Mouse (Mus musculus) liver, embryonic 11.5 days (tissue): ENCODE measurements around the gene Psap. TPM values are rescaled to one million over a fixed set of nuclear protein-coding genes. Genes with fewer than 3 reads are reported as not detected.

Experiments
- ATAC-seq: fragments of 200-750 bp; cut with Nextera tagmentation; replicated peaks from 2 replicates; pipeline ENCODE4 v1.8.0; 2017; ENCODE audit warnings: moderate number of reproducible peaks, mild to moderate bottlenecking, moderate TSS enrichment, moderate library complexity; ENCODE audit not compliant: low FRiP score
- DNase-seq: peaks from one replicate; pipeline ENCODE4 v3.0.0-alpha.2; 2017; ENCODE audit warnings: low spot score
- H3K27ac ChIP-seq: fragments of 300-500 bp; sonication (generic); 2 replicates; pipeline ENCODE4 v1.5.1; 2014; ENCODE audit warnings: mild to moderate bottlenecking, low read depth, low read length, control low read depth
- H3K27me3 ChIP-seq: fragments of 300-500 bp; sonication (generic); replicated peaks from 2 replicates; pipeline ENCODE4 v1.6.1; 2014; ENCODE audit warnings: low read length, mixed read lengths; ENCODE audit not compliant: control insufficient read depth, insufficient read depth
- H3K36me3 ChIP-seq: fragments of 300-500 bp; sonication (generic); 2 replicates; pipeline ENCODE4 v1.6.1; 2014; ENCODE audit warnings: mild to moderate bottlenecking, low read length, moderate library complexity, mixed read lengths; ENCODE audit not compliant: control insufficient read depth, insufficient read depth
- H3K4me1 ChIP-seq: fragments of 300-500 bp; sonication (generic); replicated peaks from 2 replicates; pipeline ENCODE4 v1.6.1; 2014; ENCODE audit warnings: low read length, mixed read lengths; ENCODE audit not compliant: control insufficient read depth, insufficient read depth
- H3K4me2 ChIP-seq: fragments of 300-500 bp; sonication (generic); 2 replicates; pipeline ENCODE4 v1.6.1; 2014; ENCODE audit warnings: mild to moderate bottlenecking, control low read depth, moderate library complexity
- H3K4me3 ChIP-seq: fragments of 300-500 bp; sonication (generic); 2 replicates; pipeline ENCODE4 v1.5.1; 2014; ENCODE audit warnings: low read depth, low read length, control low read depth
- H3K9ac ChIP-seq: fragments of 300-500 bp; sonication (generic); 2 replicates; pipeline ENCODE4 v1.6.1; 2014; ENCODE audit warnings: low read depth, low read length, control low read depth
- H3K9me3 ChIP-seq: fragments of 300-500 bp; sonication (generic); 2 replicates; pipeline ENCODE4 v1.6.1; 2016; ENCODE audit warnings: low read length, inconsistent platforms, mixed read lengths; ENCODE audit not compliant: control insufficient read depth
- WGBS: fragments of 180-500 bp; shearing (Covaris S2); extraction: QIAGEN DNeasy Blood & Tissue Kit; methylation state at CpG from one replicate; pipeline ENCODE4 v1.1.7; 2014; 5-methylcytosine and 5-hydroxymethylcytosine counted together
- polyA plus RNA-seq: library from polyadenylated mRNA; unstranded; fragments of >200 nt; fragmentation: Nextera tagmentation; extraction: Ambion mirVana; gene quantifications from 2 replicates; pipeline ENCODE4 v1.2.1, GENCODE M21; 2014

The Psap gene
- polyA plus RNA-seq, 1 experiment from 2014 or later, result 59.8 TPM

- Histone ChIP-seq H3K27me3 (no peaks in the 10 kb centered on the region), H3K4me3 (no peak overlapping the region), H3K27ac (no peak overlapping the region), H3K4me1 (peaks cover 15% of the 10 kb centered on the region), H3K9ac (no peak overlapping the region), H3K9me3 (no peaks in the 10 kb centered on the region), H3K4me2 (no peak overlapping the region), H3K36me3 (no peaks in the 10 kb centered on the region)
- 67% methylated on average over 13 of the region's 13 CpGs for WGBS
- no peak for DNase-seq
- 0 out of 2 replicates have a peak, but pooled peaks have one; percentile 35 for ATAC-seq
Measured at GRCm38 (mm10) chr10:60269141-60270064, 8.0 kb upstream of the Psap start.

DNA sequence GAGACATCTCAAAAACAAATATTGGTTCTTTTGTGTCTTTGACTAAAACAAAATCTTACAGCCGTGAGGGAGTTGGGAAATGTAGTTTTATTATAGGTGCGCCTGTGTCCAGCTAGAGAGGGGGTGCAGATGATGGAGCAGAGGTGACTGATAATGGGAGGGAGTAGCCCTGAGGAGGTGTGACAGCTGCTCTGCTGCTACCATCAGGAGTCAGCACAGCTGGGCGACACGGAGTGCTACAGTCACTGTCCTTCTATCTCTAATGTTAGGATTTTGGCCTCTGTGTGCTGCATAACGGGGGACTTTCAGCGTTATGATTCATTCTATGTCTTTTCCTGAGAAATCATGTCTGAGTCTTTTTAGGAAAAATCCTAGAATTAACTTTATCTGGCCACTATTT is 6.4 kb upstream of the Psap start:
- H3K27me3 ChIP-seq, result no peaks in the 10 kb centered on the region
- no peak overlapping the region for H3K4me2 ChIP-seq
- H3K9ac ChIP-seq, result no peak overlapping the region
- no peak overlapping the region for H3K4me3 ChIP-seq
- no peaks in the 10 kb centered on the region for H3K9me3 ChIP-seq
- 53% methylated on average over 6 of the region's 6 CpGs for WGBS
- no peak overlapping the region for H3K27ac ChIP-seq
- ATAC-seq, result no peak
- DNase-seq, result no peak
- no peaks in the 10 kb centered on the region for H3K36me3 ChIP-seq
- H3K4me1 ChIP-seq, result peaks cover 15% of the 10 kb centered on the region

DNA sequence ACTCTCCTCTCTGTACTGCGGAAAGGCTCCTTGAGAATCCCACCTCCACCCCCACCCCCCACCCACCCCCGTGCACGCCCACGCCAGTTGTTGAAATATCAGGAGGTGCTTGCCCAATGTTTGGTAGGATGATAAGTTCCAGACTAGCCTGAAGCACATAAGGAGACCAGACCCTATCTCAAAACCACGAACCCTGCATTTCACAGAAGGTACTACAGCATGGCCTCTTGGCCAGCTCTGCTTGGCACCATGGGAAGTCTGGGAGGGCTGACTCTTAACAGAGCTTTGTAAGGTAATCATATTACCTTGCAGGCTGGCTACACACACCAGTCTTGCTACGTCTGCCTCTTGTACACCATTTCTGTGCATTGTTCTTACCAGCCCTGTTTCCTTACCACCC is 5.2 kb upstream of the Psap start:
- H3K9me3 ChIP-seq, result no peaks in the 10 kb centered on the region
- H3K27me3 ChIP-seq, result no peaks in the 10 kb centered on the region
- no peak for DNase-seq
- H3K4me2 ChIP-seq, result peak overlapping the region; percentile 7
- H3K27ac ChIP-seq, result no peak overlapping the region; the same call in 1 of the 2 replicates
- no peaks in the 10 kb centered on the region for H3K36me3 ChIP-seq
- H3K4me3 ChIP-seq, result no peak overlapping the region
- peak; percentile 64 for ATAC-seq
- H3K4me1 ChIP-seq, result peaks cover 20% of the 10 kb centered on the region
- 22% methylated on average over 6 of the region's 6 CpGs for WGBS
- no peak overlapping the region for H3K9ac ChIP-seq

- Histone ChIP-seq H3K4me1 (peaks cover 21% of the 10 kb centered on the region), H3K36me3 (no peaks in the 10 kb centered on the region), H3K27me3 (no peaks in the 10 kb centered on the region), H3K4me2 (no peak overlapping the region), H3K9ac (no peak overlapping the region), H3K4me3 (no peak overlapping the region), H3K27ac (no peak overlapping the region), H3K9me3 (no peaks in the 10 kb centered on the region)
- ATAC-seq (no peak), DNase-seq (no peak)
- WGBS, result 52% methylated on average over 6 of the region's 6 CpGs
Measured at GRCm38 (mm10) chr10:60273382-60273781, 4.0 kb upstream of the Psap start.

- Histone ChIP-seq H3K4me3 (peak overlapping the region; percentile 60), H3K9me3 (no peaks in the 10 kb centered on the region), H3K27ac (peak overlapping the region; percentile 72; the same call in 1 of the 2 replicates), H3K4me2 (peak overlapping the region; percentile 72), H3K9ac (peak overlapping the region; percentile 79), H3K27me3 (no peaks in the 10 kb centered on the region), H3K36me3 (no peaks in the 10 kb centered on the region), H3K4me1 (peaks cover 27% of the 10 kb centered on the region)
- peak; percentile 71 for ATAC-seq
- DNase-seq, result no peak
- WGBS, result 9% methylated on average over 13 of the region's 13 CpGs
Measured at GRCm38 (mm10) chr10:60278006-60278399, 576 bp downstream of the Psap start.

GRCm38 (mm10) chr10:60278786-60279185 is 1.4 kb downstream of the Psap start:
- Histone ChIP-seq H3K36me3 (no peaks in the 10 kb centered on the region), H3K4me2 (peak overlapping the region; percentile 72), H3K4me1 (peaks cover 29% of the 10 kb centered on the region), H3K4me3 (peak overlapping the region; percentile 60), H3K27ac (no peak overlapping the region), H3K27me3 (no peaks in the 10 kb centered on the region), H3K9me3 (no peaks in the 10 kb centered on the region), H3K9ac (no peak overlapping the region)
- DNase-seq, result no peak
- ATAC-seq, result no peak
- WGBS, result 82% methylated on average over 3 of the region's 3 CpGs

GRCm38 (mm10) chr10:60279290-60279940 is 2.0 kb downstream of the Psap start:
- Histone ChIP-seq H3K27ac (no peak overlapping the region), H3K9ac (no peak overlapping the region), H3K27me3 (no peaks in the 10 kb centered on the region), H3K4me2 (peak overlapping the region; percentile 72), H3K9me3 (no peaks in the 10 kb centered on the region), H3K36me3 (no peaks in the 10 kb centered on the region), H3K4me3 (peak overlapping the region; percentile 21; the same call in 1 of the 2 replicates), H3K4me1 (peaks cover 32% of the 10 kb centered on the region)
- DNase-seq, result no peak
- no peak for ATAC-seq
- 81% methylated on average over 8 of the region's 8 CpGs for WGBS

DNA sequence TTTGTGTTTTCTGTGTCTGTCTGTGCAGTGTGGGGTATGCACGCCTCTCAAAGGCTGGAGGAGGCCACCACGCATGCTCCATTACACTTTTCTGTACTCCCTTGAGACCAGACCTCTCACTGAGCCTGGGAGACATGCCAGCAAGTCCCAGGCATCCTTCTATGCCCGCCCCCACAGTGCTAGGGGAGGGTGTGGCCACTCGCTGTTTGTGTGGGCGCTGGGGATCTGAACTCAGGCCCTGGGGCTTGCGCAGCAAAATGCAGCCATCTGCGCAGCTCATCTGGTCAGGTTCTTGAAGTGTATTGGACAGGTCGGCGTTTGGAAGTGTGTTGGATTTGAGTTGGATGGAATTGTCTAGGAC is 2.5 kb downstream of the Psap start:
- no peak overlapping the region for H3K27ac ChIP-seq
- 90% methylated on average over 9 of the region's 9 CpGs for WGBS
- H3K9ac ChIP-seq, result no peak overlapping the region
- ATAC-seq, result no peak
- H3K4me3 ChIP-seq, result no peak overlapping the region
- no peak for DNase-seq
- H3K36me3 ChIP-seq, result no peaks in the 10 kb centered on the region
- peaks cover 37% of the 10 kb centered on the region for H3K4me1 ChIP-seq
- peak overlapping the region; percentile 72; the same call in 1 of the 2 replicates for H3K4me2 ChIP-seq
- no peaks in the 10 kb centered on the region for H3K27me3 ChIP-seq
- H3K9me3 ChIP-seq, result no peaks in the 10 kb centered on the region
